Mouse (Mus musculus): ENCODE measurements around the gene Wdfy4.

Wdfy4 gene

DNA sequence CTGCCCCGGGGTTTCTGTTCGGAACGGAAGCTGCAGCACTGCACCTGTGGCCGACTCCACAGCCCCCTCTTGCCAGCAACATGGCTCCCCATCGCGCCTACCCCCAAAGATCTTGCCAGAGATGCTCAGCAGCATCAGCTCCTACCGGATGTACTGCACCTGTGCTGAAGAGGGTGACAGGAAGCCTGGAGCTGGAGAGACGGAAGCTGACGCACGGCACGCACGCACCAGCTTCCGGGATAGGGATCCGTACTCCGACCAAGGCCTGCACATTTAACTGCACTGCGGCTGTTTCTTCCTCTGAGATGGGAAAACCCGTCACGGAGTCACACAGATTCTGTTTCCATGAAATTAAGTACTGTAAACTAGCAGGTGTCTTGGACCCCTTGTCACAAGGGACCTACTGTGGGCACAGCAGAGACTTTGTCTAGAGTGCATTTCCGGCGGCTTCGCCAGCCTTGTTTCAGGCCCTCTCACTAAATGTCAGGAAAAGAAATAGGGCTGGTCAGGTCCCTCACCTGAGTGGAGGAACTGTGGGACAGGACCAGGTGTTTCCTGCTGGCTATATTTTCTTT is 4.6 kb upstream of the Wdfy4 start:
- DNase-seq (ENCODE audit: low spot score in 2 of 2), result no peak

DNA sequence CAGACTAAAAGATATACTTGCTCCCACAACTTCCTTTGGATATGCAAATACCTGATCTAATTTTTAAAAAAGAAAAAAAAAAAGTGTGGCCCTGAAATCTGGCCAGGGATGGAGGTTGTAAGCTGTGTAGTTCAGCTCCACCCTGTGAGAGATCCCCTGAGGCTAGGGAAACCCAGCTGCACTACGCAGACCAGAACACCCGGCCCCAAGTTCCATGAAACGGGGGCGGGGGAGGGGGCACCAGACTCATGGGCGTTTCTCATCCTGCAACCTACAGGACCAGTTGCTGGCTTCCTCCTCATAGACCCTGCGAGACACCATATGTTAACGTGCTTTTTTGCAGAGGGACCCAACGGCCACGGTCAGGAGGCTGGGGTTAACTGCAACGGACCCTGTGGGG is 3.9 kb upstream of the Wdfy4 start:
- no peak for DNase-seq (ENCODE audit: low spot score in 2 of 2)

DNA sequence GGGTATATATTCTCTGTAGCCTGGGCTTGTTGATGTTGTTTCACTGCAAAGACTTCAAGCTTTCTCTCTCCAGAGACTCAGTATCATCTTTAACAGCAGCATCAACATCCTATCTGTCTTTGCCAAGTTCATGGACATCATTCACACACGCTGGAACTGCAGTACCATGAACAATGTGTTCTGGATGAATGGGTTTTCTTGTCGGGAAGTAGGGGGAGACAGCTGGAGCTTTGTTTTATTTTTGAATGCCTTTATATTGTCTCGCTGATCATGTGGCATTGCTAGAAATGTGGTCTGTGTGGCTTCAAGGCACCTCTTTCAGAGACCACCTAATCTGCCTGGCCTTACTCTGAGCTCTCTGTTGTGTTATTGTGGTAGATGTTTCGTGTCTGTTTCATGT is 1.9 kb upstream of the Wdfy4 start:
- DNase-seq (ENCODE audit: low spot score in 2 of 2), result no peak

DNA sequence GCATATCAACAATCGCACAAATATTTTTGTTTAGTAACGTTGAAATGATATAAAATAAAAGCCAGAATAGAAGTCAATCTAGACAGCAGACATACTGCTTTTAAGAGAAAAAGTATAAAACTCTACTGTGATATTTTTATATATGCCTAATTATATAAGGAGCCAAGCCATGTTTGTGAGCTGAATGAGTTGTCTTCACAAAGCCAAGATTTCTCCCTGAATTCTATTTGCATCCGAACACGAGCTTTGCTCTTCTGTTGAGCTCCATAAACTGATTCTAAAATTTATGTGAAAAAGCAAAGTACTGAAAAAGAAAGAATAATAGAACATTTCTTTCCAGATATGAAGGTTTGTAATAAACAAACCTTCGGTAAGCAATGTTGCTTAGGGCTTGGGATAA is 5.2 kb downstream of the Wdfy4 start:
- no peak for DNase-seq (ENCODE audit: low spot score in 2 of 2)

DNA sequence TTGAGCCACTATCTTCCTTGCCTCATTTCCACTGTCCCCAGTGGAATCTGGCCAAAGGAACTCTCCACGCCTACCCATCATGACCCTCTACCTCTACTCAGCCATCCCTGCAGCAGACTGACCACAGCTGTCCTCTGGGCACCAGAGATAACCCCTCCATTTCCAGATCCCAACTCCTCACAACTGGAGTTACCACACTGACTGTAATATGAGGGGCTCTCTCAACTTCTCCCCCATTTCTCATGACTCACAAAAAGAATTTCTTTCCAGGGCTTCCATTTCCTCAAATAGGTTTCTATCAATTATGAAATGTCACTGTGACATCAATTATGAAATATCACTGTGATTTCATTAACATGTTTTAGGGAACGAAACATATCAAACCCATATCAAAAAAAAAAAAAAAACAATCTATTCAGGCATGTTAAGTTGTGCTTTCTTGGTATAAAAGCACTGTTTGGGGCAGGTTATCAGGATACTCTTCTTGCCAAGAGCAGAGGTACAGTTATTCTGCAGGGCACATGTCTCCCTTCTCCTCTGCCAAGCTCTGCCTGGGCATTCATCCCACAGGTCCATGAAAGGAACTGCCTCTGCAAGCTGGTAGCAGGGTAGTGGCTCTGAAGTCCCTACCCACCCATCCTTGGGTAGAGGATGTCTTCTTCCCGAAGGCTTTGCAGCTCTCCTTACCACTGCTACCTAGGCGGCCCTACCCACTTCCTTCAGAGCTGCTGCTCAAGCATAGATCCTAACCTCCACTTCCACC is 10.1 kb downstream of the Wdfy4 start:
- no peak for DNase-seq (ENCODE audit: low spot score in 2 of 2)

DNA sequence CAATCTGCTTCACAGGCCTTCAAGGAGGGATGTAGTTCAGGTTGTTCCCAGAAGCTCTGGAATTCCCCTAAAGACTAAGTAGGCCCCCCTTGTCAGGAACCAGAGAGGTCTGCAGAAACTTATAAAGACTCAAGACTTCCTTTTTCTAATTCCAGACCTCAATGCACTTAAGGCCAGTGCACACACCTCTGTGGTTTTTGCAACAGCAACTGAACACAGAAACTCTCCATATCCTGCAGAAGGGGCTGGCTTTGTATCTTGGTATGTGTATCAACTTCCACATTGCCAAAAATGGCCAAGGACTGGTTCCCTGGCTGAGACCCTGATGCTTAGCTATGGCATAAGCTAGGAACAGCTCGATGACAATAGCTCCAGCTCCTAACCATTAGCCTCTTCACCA is 13.4 kb downstream of the Wdfy4 start:
- no peak for DNase-seq (ENCODE audit: low spot score in 2 of 2)

DNA sequence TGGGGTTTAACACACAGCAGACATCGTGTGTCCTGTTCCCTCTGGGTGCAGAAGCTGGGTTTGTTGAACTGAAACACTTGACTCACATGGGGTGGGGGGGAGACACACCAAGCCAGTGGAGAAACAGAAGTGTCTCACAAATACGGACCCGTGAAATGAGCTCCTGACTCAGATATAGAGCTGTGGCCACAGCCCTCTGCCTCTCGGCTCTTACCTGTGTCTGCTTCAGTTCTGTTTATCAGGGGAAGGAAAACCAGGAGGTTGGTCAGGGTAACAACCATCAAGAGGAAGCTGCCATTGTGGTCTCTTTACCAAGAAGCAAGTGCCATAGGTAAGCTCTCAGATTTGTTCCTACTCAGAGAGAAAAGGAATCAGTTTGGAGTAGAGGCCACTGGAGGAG is 16.6 kb downstream of the Wdfy4 start:
- DNase-seq (ENCODE audit: low spot score in 2 of 2), result no peak

DNA sequence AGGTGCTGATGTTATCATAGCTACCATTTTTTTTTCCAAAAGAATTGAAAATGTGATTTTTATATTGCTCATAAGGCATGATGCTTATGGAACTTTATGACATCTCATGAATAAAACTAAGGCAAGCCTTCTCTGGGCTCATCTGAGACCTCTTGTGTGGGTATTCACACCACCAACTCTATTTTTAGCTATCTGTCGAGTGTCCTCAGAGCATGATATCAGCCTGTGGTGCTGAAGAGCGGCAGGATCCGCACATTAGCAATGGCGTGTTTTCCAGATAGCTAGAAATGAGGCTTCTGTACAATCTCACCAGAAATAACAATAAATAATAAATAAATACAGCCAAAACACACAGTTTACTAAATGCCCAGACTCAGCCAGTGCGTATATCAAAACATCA is 23.1 kb downstream of the Wdfy4 start:
- DNase-seq (ENCODE audit: low spot score in 2 of 2), result no peak

DNA sequence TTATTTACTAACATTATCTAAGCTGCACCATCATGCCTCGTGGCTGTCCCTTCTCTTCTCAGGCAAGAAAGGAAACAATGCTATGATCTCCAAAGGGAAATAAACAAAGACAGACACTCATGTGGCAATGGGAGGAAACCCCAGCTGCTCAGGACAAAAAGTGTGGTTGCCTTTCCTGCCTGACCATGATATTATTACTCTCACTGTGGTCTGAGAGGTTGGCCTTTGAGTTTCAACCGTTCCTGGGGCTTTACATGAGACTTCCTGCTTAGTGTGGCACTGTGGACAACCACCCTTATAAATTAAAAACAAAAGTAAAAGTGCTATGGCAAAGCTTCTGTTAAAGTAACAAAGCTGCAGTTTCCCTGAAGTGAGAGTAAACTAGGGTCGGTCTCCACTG is 27.0 kb downstream of the Wdfy4 start:
- no peak for DNase-seq (ENCODE audit: low spot score in 2 of 2)

DNA sequence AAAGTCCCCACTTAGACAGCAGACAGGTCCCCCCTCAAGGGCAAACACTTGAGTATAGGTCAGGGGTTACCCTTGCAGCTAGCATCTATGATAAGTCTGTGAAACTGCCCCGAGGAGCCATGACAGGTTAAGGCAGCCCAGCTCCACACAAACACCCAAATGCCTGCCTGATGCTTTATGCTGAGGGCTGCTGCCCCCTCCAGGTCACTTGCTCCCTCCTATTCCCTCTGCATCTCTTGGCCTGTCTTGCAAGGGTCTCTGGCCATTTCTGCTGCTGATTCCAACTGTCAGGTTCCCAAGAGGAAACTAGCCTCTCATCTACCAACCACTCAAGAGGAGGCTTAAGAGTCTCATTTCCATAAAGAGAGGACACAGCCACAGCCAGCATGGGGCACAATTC is 32.4 kb downstream of the Wdfy4 start:
- no peak for DNase-seq (ENCODE audit: low spot score in 2 of 2)

DNA sequence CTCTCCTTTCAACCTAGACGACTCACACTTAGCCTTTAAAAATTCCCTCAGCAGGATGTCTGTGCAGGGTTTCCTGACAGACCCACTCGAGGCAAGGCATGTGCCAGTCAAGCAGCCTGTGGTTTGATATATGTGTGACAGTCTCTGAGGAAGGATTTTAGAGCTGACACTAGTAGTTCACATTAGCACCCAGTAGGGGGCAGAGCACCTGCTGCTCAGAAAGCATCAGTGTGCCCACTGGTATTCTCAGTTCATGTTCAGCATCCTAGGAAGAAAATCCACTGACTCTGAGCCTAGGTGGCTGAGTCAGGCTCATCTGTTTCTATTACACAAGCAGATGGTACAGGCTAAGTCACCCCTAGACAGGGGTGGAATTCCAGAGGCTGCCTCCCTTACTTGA is 39.0 kb downstream of the Wdfy4 start:
- DNase-seq (ENCODE audit: low spot score in 2 of 2), result no peak

DNA sequence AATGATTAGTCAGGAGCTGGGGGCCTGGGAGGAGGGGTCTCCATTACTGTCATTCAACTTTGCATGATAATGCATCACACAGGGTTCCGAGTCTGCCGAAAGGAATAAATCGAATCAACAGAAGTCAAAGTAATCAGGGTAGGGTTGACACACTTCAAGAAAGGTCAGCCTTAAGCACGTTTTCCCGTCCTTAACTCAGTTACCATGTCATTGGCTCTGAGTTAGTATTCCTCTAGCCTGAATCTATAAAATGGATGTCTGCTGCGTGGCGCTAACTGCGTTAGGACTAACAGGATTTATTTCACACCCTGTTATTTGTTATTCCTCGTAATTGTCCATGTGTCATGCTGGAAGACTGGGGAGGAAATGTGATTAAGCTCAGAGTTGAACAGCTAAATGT is 48.5 kb downstream of the Wdfy4 start:
- DNase-seq (ENCODE audit: low spot score in 2 of 2), result no peak

DNA sequence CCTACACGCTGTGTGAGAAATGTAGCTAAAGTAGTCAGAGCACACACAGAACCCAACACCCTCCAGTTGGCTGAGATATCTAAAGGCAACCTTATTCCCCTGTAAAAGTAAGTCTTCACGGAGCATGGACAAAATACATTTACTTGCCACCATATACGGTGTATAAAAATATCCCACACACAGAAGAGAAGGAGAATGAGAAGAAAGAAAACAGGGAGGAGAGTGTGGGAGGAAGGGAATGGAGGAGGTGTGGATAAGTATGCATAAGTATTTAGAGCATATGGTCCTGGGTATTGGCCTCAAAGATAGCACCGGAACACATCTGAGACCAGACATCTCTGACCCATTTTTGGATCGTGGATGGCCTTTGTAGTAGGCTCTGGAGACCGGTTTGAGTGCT is 50.1 kb downstream of the Wdfy4 start:
- no peak for DNase-seq (ENCODE audit: low spot score in 2 of 2)

DNA sequence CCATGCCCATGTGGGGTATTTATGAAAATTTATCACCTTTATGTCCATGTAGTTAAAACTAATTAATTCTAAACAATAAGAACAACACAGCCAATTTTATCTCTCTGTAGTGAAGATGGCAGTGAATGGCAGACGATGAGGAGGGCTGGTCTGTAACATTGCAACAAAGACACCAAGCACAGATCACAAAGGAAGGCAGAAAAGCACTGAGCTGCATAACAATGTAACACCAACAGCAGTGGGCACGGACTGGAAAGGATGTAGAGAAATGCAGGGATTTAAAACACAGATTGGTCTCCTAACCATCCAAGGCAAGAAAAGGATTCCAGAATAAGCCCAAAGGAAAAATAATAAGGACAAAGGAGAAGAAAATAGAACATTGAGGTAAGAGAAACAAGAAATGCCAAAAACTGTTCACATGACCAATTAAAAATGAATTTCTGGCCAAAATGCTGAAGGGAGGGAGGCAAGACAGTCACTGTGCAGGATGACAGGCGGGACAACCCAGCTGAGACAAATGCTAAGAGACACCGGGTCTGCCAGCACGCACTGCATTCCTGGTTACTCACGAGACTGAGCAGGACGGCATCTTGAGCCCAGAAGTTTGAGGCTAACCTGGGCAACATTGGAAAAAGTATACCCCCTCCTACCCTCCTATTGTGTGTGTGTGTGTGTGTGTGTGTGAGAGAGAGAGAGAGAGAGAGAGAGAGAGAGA is 54.1 kb downstream of the Wdfy4 start:
- DNase-seq (ENCODE audit: low spot score in 2 of 2), result no peak

DNA sequence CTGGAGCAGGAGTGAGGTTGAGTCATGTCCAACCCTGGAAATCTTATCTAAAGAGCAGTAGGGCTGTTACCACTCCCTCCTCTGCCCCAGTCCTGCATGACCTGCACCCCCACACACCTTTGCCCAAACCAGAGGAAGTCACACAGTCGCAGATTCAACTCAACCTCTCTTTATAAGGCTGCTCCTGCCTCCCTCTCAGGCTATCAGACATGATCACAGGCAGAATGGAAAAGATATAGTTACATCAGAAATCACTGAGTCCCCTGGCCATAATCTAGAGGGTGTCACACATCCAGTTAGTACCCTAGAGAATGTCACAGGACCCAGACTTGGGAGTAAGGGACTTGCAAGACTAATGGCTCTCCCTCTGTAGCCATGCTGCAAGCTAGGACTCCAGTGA is 68.7 kb downstream of the Wdfy4 start:
- no peak for DNase-seq (ENCODE audit: low spot score in 2 of 2)

DNA sequence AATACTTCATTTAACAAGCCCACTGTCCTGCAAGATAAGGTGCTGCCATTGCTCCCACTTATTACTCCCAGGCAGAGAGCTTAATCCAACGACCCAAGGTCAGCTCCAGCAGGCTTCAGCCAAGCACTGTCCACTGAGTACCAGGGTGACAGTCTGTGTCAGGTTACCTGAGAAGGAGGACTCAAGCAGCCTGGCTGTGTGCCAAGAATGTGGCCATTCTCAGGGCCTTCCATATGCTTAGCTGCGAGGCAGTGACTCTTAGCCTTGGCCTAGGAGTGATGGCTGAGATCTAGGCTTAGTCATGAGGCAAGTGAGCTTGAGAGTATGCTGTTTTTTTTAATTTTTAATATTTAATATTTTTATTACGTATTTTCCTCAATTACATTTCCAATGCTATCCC is 80.5 kb downstream of the Wdfy4 start:
- DNase-seq (ENCODE audit: low spot score in 2 of 2), result no peak

DNA sequence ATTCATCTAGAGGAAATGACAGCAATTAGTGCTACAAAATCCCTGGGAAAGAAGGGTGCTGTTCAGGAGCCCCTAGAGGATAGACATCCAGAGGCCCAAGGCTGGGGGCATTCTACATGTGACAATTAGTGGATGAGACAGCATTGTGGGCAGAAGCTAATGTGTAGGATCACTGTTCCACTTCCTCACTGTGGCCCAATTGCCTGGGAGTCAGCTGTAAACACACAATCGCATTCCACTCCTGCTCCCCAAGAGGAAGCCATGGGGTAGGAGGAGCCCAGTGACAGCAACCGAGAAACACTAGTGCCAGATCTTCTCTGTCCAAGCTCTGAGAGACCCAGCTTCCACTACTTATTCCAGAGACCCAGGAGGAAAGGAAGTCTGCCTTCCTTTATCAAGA is 83.7 kb downstream of the Wdfy4 start:
- DNase-seq (ENCODE audit: low spot score in 2 of 2), result no peak

DNA sequence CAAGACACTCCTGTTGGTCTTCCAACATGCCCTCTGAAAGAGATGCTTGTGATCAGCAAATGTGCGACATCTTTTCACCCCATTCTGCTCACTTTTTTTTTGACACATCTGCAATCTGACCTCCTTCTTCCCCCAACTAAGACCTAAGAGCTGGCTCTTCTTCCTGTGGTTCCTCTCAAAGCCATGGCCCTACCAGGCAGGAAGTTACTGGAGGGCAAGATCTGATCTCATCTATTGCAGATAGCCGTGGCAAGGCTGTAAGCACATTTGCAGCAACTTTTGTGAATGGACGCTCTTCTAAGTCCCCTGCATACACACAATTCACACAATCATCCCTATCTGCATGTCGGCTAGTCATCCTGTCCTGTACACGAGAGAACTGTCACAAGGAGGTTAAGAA is 85.4 kb downstream of the Wdfy4 start:
- no peak for DNase-seq (ENCODE audit: low spot score in 2 of 2)

DNA sequence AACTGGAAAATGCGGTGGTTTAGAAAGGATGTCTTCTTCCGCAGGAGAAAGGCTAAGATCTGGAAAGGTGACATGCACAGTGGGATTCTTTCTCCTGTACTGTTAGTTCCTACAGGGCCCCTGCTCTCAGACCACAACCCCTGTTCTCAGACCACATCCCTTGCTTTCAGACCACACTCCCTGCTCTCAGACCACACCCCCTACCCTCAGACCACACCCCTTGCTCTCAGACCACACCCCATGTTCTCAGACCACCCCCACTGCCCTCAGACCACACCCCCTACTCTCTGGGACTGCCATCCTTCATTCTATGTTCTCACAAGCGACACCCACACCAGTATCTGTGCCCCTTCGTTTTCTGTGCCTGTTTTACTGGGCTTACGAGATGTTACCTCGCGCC is 86.2 kb downstream of the Wdfy4 start:
- DNase-seq (ENCODE audit: low spot score in 2 of 2), result no peak

DNA sequence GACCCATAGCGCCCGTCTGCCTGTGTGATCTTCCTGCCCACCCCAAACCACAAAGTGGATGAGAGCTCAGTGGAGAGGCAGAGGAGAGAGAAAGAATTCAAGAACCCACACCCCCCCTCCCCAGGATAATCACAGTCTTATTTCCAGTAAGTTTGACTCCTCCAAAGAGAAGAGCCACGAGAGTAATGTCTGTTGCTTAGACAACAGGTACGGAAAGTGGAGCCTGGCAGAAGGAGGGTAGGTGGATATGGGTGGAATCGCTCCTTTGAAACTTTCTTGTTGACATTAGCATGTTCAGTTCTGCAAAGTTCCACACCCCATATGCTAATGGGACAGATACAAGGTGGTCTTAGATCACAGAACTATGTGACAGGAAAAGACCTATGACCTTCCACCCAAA is 88.8 kb downstream of the Wdfy4 start:
- DNase-seq (ENCODE audit: low spot score in 2 of 2), result peak; percentile 27 to 28

DNA sequence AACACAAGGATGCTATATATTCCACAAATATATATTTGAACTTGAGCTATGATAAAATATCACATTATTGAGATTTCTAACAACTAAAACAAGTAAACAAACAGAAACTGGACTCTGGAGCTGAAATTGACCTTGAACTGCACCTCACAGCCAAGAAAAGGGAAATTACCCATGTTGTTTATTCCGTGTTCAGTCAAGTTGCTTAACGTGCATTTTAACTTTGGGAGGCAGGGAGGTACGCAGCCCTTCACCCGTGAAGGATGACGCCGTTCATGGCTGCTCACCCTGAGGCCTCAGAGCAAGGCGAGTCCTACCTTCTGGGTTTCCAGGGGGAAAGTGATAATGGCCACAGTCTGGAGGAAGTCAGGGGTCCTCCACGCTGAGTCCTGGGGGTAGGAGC is 102.0 kb downstream of the Wdfy4 start:
- DNase-seq (ENCODE audit: low spot score in 2 of 2), result no peak

DNA sequence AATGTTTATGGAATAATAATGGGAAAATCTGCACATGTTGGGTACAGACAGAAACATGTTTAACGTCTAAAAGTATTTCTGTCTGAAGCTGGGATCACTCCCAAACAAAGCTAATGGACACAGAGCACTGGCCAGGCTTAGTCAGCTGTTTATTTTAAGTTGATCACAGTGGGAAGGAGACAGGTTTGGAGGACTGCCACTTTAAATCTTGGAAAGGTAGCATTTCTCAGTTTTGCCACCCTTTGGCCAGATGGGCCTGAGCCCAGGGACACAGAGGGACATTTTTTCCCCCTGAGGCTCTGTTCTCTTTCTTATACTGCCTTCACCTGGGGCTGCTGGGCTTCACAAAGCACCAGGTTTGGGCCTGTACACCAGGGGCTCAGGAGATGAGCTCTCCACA is 103.0 kb downstream of the Wdfy4 start:
- DNase-seq (ENCODE audit: low spot score in 2 of 2), result no peak

DNA sequence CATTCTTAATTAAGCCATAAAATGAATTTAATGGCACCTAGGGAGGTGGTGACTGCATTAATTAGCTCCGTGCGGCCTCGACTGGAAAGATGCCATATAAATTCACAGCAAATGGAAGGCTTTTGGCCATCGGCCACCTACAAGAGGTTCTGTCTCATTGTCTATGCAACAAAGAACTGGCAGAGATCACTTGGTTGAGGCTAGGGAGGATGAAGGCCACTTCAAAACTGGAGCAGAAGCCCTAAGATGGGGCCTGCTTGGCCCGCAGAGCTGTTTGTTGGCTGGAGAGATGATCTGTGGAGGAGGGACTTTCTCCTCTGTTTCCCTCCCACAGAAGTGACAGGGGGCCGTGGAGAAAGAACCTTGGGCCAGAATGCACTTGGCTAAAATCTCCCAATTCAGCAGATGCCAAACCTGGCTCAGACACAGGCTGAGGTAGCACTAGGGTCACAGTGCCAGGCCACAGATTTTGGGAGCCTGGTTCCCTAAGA is 103.9 kb downstream of the Wdfy4 start:
- no peak for DNase-seq (ENCODE audit: low spot score in 2 of 2)
